Mouse (Mus musculus): ENCODE data around the gene Cst13.

Gene Cst13

GRCm38 (mm10) chr2:148875335-148875811, 55.5 kb downstream of the Cst13 start, which contains the start of gene Cst3:
TSS of gene Cst3 (minus strand) at chr2:148875692.
- DNase-seq = peak; percentile 89

GRCm38 (mm10) chr2:148877016-148877770, 57.3 kb downstream of the Cst13 start:
- DNase-seq = no peak

GRCm38 (mm10) chr2:148878641-148879130, 58.8 kb downstream of the Cst13 start:
- DNase-seq = no peak

GRCm38 (mm10) chr2:148879199-148879598, 59.3 kb downstream of the Cst13 start:
- no peak for DNase-seq

Data from thymus, postnatal 25 days (tissue).